Mouse (Mus musculus): ENCODE measurements at regions not wholly inside any gene's neighbourhood (a gene's known extent, or its start where the extent isn't known, plus 50 kb on each side); places are given as distances from the start of the nearest gene placed in this dataset.

DNA sequence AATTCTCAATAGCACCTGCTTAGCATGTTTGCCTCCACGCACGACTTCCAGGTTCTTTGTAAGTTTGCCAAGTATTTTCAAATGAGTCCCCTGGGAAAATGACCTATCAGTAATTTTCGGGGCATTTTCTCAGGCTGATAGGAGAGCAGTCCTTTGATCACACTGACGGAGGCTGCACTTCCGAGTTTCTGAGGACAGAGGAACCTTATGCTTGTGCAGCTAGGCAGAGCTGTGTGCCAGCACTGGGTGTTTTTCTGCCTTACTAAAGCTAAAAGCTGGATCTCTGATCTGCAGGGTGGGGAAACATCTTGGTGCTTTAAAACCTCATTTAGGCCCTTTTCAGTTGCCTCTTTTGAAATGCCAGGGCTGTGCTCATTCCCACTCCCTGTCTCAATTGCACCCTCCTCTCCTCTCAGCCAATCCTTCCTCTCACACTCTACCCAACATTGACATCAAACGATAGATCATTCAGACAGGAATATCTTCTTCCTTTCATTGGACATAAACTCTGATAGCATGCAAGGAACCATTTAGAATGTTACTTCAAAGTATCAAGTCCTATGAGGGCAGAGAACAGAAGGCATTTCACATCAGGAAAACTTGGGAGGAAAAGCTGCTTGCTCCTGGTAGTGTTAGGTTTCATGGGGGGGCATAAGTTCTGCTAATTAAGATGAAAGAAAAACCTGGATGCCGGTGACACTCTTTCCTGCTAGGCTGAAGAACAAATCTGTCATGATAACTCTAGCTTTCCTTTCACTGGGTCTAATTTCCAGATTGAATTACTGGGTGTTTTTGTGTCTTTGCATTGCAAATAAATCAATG lies 95.3 kb downstream of the Lurap1l start:
- Histone ChIP-seq H3K4me3 (ENCODE audit: control insufficient read depth in 1 of 2, insufficient read depth in 1 of 2, low read depth in 1 of 2, low read length in 2 of 2) (no peak overlapping the region), H3K9ac (ENCODE audit: low read length) (no peak overlapping the region), H3K36me3 (ENCODE audit: control insufficient read depth, insufficient read depth, low read length) (no peaks in the 10 kb centered on the region), H3K4me2 (ENCODE audit: low read length) (no peak overlapping the region), H3K4me1 (ENCODE audit: control insufficient read depth in 2 of 2, insufficient read depth in 2 of 2, low read length in 2 of 2) (no peaks in the 10 kb centered on the region), H3K27ac (replicated peaks in 1 of 2; ENCODE audit: control insufficient read depth in 1 of 2, insufficient read depth in 1 of 2, low read depth in 2 of 2, low read length in 2 of 2) (no peak overlapping the region), H3K9me3 (ENCODE audit: control insufficient read depth, low read length) (peaks cover 10% of the 10 kb centered on the region; the same call in 1 of the 2 replicates), H3K27me3 (ENCODE audit: control insufficient read depth, insufficient read depth, low read length) (no peaks in the 10 kb centered on the region)
- no peak for ATAC-seq (ENCODE audit: insufficient number of reproducible peaks, insufficient read depth, low FRiP score, low read depth)
- 47% methylated on average over 7 of the region's 7 CpGs for WGBS

- Histone ChIP-seq H3K36me3 (ENCODE audit: control insufficient read depth, insufficient read depth, low read length) (no peaks in the 10 kb centered on the region), H3K27me3 (ENCODE audit: control insufficient read depth, insufficient read depth, low read length) (no peaks in the 10 kb centered on the region), H3K4me2 (ENCODE audit: low read length) (no peak overlapping the region), H3K9ac (ENCODE audit: low read length) (no peak overlapping the region), H3K9me3 (ENCODE audit: control insufficient read depth, low read length) (0 out of 2 replicates have a peak, but pooled peaks cover 5% of the 10 kb centered on the region), H3K4me3 (ENCODE audit: control insufficient read depth in 1 of 2, insufficient read depth in 1 of 2, low read depth in 1 of 2, low read length in 2 of 2) (no peak overlapping the region), H3K27ac (replicated peaks in 1 of 2; ENCODE audit: control insufficient read depth in 1 of 2, insufficient read depth in 1 of 2, low read depth in 2 of 2, low read length in 2 of 2) (no peak overlapping the region), H3K4me1 (ENCODE audit: control insufficient read depth in 2 of 2, insufficient read depth in 2 of 2, low read length in 2 of 2) (no peaks in the 10 kb centered on the region)
- no peak for ATAC-seq (ENCODE audit: insufficient number of reproducible peaks, insufficient read depth, low FRiP score, low read depth)
- 82% methylated on average over 1 of the region's 1 CpGs for WGBS
Observed at GRCm38 (mm10) chr4:81006546-81006945, 96.1 kb downstream of the Lurap1l start.

DNA sequence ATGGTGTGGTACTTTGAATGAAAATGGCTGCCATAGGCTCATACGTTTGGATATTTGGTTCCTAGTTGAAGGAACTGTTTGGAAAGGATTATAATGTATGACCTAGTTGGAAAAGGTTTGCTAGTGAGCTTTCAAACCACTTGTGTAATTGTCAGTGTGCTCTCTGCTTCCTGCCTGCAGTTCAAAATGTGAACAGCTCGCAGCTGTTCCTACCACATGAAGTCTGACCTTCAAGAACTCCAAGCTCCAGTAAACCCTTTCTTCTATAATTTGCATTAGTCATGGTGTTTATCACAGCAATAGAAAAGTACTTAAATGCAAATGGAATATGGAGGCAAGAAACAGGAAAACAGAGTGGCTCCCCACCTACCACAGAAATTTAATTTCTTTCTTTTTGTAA lies 111.4 kb downstream of the Lurap1l start:
- H3K36me3 ChIP-seq (ENCODE audit: control insufficient read depth, insufficient read depth, low read length), result no peaks in the 10 kb centered on the region
- no peak overlapping the region for H3K4me2 ChIP-seq (ENCODE audit: low read length)
- no peak for ATAC-seq (ENCODE audit: insufficient number of reproducible peaks, insufficient read depth, low FRiP score, low read depth)
- no peak overlapping the region for H3K9ac ChIP-seq (ENCODE audit: low read length)
- no peaks in the 10 kb centered on the region for H3K9me3 ChIP-seq (ENCODE audit: control insufficient read depth, low read length)
- no peak overlapping the region for H3K27ac ChIP-seq (replicated peaks in 1 of 2; ENCODE audit: control insufficient read depth in 1 of 2, insufficient read depth in 1 of 2, low read depth in 2 of 2, low read length in 2 of 2)
- no peaks in the 10 kb centered on the region for H3K27me3 ChIP-seq (ENCODE audit: control insufficient read depth, insufficient read depth, low read length)
- H3K4me1 ChIP-seq (ENCODE audit: control insufficient read depth in 2 of 2, insufficient read depth in 2 of 2, low read length in 2 of 2), result no peaks in the 10 kb centered on the region; a peak in 1 of 4 replicates
- 75% methylated on average over 2 of the region's 2 CpGs for WGBS
- no peak overlapping the region for H3K4me3 ChIP-seq (ENCODE audit: control insufficient read depth in 1 of 2, insufficient read depth in 1 of 2, low read depth in 1 of 2, low read length in 2 of 2)

- ATAC-seq (ENCODE audit: insufficient number of reproducible peaks, insufficient read depth, low FRiP score, low read depth), result no peak
- H3K27me3 ChIP-seq (ENCODE audit: control insufficient read depth, insufficient read depth, low read length), result no peaks in the 10 kb centered on the region
- no peaks in the 10 kb centered on the region for H3K36me3 ChIP-seq (ENCODE audit: control insufficient read depth, insufficient read depth, low read length)
- 62% methylated on average over 14 of the region's 14 CpGs for WGBS
- H3K9ac ChIP-seq (ENCODE audit: low read length), result no peak overlapping the region
- no peak overlapping the region for H3K4me2 ChIP-seq (ENCODE audit: low read length)
- H3K27ac ChIP-seq (replicated peaks in 1 of 2; ENCODE audit: control insufficient read depth in 1 of 2, insufficient read depth in 1 of 2, low read depth in 2 of 2, low read length in 2 of 2), result no peak overlapping the region
- H3K9me3 ChIP-seq (ENCODE audit: control insufficient read depth, low read length), result no peaks in the 10 kb centered on the region
- no peaks in the 10 kb centered on the region for H3K4me1 ChIP-seq (ENCODE audit: control insufficient read depth in 2 of 2, insufficient read depth in 2 of 2, low read length in 2 of 2)
- no peak overlapping the region for H3K4me3 ChIP-seq (ENCODE audit: control insufficient read depth in 1 of 2, insufficient read depth in 1 of 2, low read depth in 1 of 2, low read length in 2 of 2)
Observed at GRCm38 (mm10) chr4:81023436-81023983, 113.1 kb downstream of the Lurap1l start.

- Histone ChIP-seq H3K4me1 (ENCODE audit: control insufficient read depth in 2 of 2, insufficient read depth in 2 of 2, low read length in 2 of 2) (no peaks in the 10 kb centered on the region), H3K27me3 (ENCODE audit: control insufficient read depth, insufficient read depth, low read length) (no peaks in the 10 kb centered on the region), H3K4me2 (ENCODE audit: low read length) (no peak overlapping the region), H3K9me3 (ENCODE audit: control insufficient read depth, low read length) (no peaks in the 10 kb centered on the region), H3K36me3 (ENCODE audit: control insufficient read depth, insufficient read depth, low read length) (no peaks in the 10 kb centered on the region), H3K4me3 (ENCODE audit: control insufficient read depth in 1 of 2, insufficient read depth in 1 of 2, low read depth in 1 of 2, low read length in 2 of 2) (no peak overlapping the region), H3K9ac (ENCODE audit: low read length) (no peak overlapping the region), H3K27ac (replicated peaks in 1 of 2; ENCODE audit: control insufficient read depth in 1 of 2, insufficient read depth in 1 of 2, low read depth in 2 of 2, low read length in 2 of 2) (no peak overlapping the region)
- 85% methylated on average over 1 of the region's 1 CpGs for WGBS
- no peak for ATAC-seq (ENCODE audit: insufficient number of reproducible peaks, insufficient read depth, low FRiP score, low read depth)
Observed at GRCm38 (mm10) chr4:81027558-81027957, 117.1 kb downstream of the Lurap1l start.

DNA sequence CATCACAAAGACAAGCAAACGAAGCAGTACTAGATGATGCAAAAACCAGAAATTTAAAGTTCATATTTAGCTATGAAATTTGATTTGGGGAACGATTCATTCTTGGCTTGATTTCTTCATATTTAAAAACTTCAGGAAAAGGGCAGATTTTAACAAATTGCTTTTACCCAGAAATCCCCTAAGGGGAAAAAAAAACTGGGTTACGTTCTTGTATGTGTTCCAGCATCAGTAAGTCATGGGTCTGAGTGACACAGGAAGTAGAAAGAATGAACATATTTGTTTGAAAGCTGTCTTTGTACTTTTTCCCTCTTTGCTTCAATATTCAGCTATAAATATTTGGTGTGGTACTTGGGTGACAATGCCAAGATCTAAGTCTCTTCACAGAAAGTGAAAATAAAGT lies 120.2 kb downstream of the Lurap1l start:
- ATAC-seq (ENCODE audit: insufficient number of reproducible peaks, insufficient read depth, low FRiP score, low read depth), result no peak
- no peaks in the 10 kb centered on the region for H3K27me3 ChIP-seq (ENCODE audit: control insufficient read depth, insufficient read depth, low read length)
- no peaks in the 10 kb centered on the region for H3K36me3 ChIP-seq (ENCODE audit: control insufficient read depth, insufficient read depth, low read length)
- H3K4me2 ChIP-seq (ENCODE audit: low read length), result no peak overlapping the region
- no peaks in the 10 kb centered on the region for H3K4me1 ChIP-seq (ENCODE audit: control insufficient read depth in 2 of 2, insufficient read depth in 2 of 2, low read length in 2 of 2)
- no peak overlapping the region for H3K27ac ChIP-seq (replicated peaks in 1 of 2; ENCODE audit: control insufficient read depth in 1 of 2, insufficient read depth in 1 of 2, low read depth in 2 of 2, low read length in 2 of 2)
- WGBS, result 68% methylated on average over 3 of the region's 3 CpGs
- H3K9ac ChIP-seq (ENCODE audit: low read length), result no peak overlapping the region
- no peaks in the 10 kb centered on the region for H3K9me3 ChIP-seq (ENCODE audit: control insufficient read depth, low read length)
- H3K4me3 ChIP-seq (ENCODE audit: control insufficient read depth in 1 of 2, insufficient read depth in 1 of 2, low read depth in 1 of 2, low read length in 2 of 2), result no peak overlapping the region

DNA sequence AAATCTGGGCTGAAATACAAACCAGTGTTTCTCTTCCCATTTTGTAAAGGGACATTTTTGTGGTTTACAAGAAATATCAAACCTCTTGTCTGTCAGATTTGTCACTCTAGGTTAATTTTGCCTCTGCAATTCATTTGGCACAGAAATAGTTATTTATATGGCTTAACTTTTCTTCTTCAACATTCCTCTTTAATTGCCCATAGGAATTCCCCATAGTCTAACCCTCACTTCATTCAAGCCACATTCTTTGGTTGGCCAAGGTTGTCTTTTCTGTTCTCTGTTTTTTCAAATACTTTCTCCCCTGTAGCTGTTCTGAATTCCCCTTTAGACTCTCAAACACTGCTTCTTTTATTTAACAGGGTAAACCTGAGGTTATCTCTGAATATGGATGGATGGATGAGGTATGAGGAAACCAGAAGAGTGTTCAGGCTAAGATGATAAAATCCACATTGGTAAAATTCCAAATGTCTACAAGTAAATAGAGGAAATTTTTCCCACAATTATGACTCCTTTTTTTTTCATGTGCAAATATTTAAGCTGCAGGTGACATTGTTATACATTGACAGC lies 127.0 kb downstream of the Lurap1l start:
- no peaks in the 10 kb centered on the region for H3K27me3 ChIP-seq (ENCODE audit: control insufficient read depth, insufficient read depth, low read length)
- no peaks in the 10 kb centered on the region for H3K9me3 ChIP-seq (ENCODE audit: control insufficient read depth, low read length)
- H3K9ac ChIP-seq (ENCODE audit: low read length), result no peak overlapping the region
- no peaks in the 10 kb centered on the region for H3K36me3 ChIP-seq (ENCODE audit: control insufficient read depth, insufficient read depth, low read length)
- no peak overlapping the region for H3K4me3 ChIP-seq (ENCODE audit: control insufficient read depth in 1 of 2, insufficient read depth in 1 of 2, low read depth in 1 of 2, low read length in 2 of 2)
- H3K4me2 ChIP-seq (ENCODE audit: low read length), result no peak overlapping the region
- ATAC-seq (ENCODE audit: insufficient number of reproducible peaks, insufficient read depth, low FRiP score, low read depth), result no peak
- H3K27ac ChIP-seq (replicated peaks in 1 of 2; ENCODE audit: control insufficient read depth in 1 of 2, insufficient read depth in 1 of 2, low read depth in 2 of 2, low read length in 2 of 2), result no peak overlapping the region
- H3K4me1 ChIP-seq (ENCODE audit: control insufficient read depth in 2 of 2, insufficient read depth in 2 of 2, low read length in 2 of 2), result no peaks in the 10 kb centered on the region

All from heart, embryonic 14.5 days (tissue).